Mouse (Mus musculus) myocyte (in vitro differentiated cells): ENCODE data around the gene Fam213a. TPM values are rescaled to one million over a fixed set of nuclear protein-coding genes. Genes with fewer than 3 reads are reported as not detected.
A peak's percentile ranks its signal among the peaks of the same experiment; 100 is the strongest.

Experiments
- H3K27me3 ChIP-seq: one replicate; pipeline ENCODE4 v1.6.1; 2011; ENCODE audit not compliant: control insufficient read depth, insufficient read depth, insufficient read length
- H3K36me3 ChIP-seq: one replicate; pipeline ENCODE4 v1.6.1; 2011; ENCODE audit not compliant: control insufficient read depth, insufficient read depth
- H3K4me2 ChIP-seq: one replicate; pipeline ENCODE4 v1.6.1; 2011; ENCODE audit warnings: low read depth, control low read depth
- H3K4me3 ChIP-seq: one replicate; pipeline ENCODE4 v1.5.1; 2011; ENCODE audit warnings: mild to moderate bottlenecking, control low read depth, moderate library complexity
- H3K79me2 ChIP-seq: one replicate; pipeline ENCODE4 v1.6.1; 2011; ENCODE audit not compliant: control insufficient read depth, insufficient read depth
- H3ac ChIP-seq: one replicate; pipeline ENCODE4 v1.6.1; 2011; ENCODE audit not compliant: control insufficient read depth, insufficient read length
- CEBPB ChIP-seq: IDR thresholded peaks from 2 replicates; pipeline ENCODE4 v1.6.1; 2011; ENCODE audit warnings: mild to moderate bottlenecking, moderate library complexity; ENCODE audit not compliant: poor library complexity, insufficient read depth, severe bottlenecking
- E2F4 ChIP-seq: IDR thresholded peaks from one replicate; pipeline ENCODE4 v1.6.1; 2011; ENCODE audit warnings: mild to moderate bottlenecking, control low read depth, moderate library complexity; ENCODE audit not compliant: insufficient read depth
- MAX ChIP-seq: IDR thresholded peaks from one replicate; pipeline ENCODE4 v1.6.1; 2011; ENCODE audit warnings: low read depth, mild to moderate bottlenecking, control low read depth
- MYOD1 ChIP-seq, 3 experiments: IDR thresholded peaks; one replicate each; pipeline ENCODE4 v1.6.1; 2011; ENCODE audit warnings: control low read depth in 2 of 3, low read depth in 2 of 3, mild to moderate bottlenecking in 2 of 3, moderate library complexity in 1 of 3; ENCODE audit not compliant: insufficient read length in 2 of 3, control insufficient read depth in 1 of 3
- MYOG ChIP-seq, 3 experiments: IDR thresholded peaks; one replicate each; pipeline ENCODE4 v1.6.1; 2011; ENCODE audit warnings: control low read depth in 2 of 3, low read depth in 2 of 3, mild to moderate bottlenecking in 2 of 3; ENCODE audit not compliant: insufficient read length in 2 of 3, control insufficient read depth in 1 of 3, insufficient read depth in 1 of 3
- POLR2A ChIP-seq: IDR thresholded peaks from one replicate; pipeline ENCODE4 v1.6.1; 2011; ENCODE audit warnings: low read depth, mild to moderate bottlenecking, control low read depth, moderate library complexity; ENCODE audit not compliant: insufficient read length
- POLR2AphosphoS2 ChIP-seq: IDR thresholded peaks from one replicate; pipeline ENCODE4 v1.6.1; 2011; ENCODE audit warnings: low read depth, control low read depth; ENCODE audit not compliant: insufficient read length
- REST ChIP-seq: IDR thresholded peaks from one replicate; pipeline ENCODE4 v1.6.1; 2011; ENCODE audit warnings: mild to moderate bottlenecking, control low read depth, moderate library complexity; ENCODE audit not compliant: insufficient read depth, insufficient read length
- SRF ChIP-seq: IDR thresholded peaks from one replicate; pipeline ENCODE4 v1.6.1; 2011; ENCODE audit warnings: low read depth; ENCODE audit not compliant: control insufficient read depth, insufficient read length
- TCF12 ChIP-seq: IDR thresholded peaks from one replicate; pipeline ENCODE4 v1.6.1; 2011; ENCODE audit warnings: mild to moderate bottlenecking, control low read depth; ENCODE audit not compliant: poor library complexity, insufficient read depth, severe bottlenecking
- TCF3 ChIP-seq: IDR thresholded peaks from one replicate; pipeline ENCODE4 v1.6.1; 2011; ENCODE audit warnings: low read depth, control low read depth; ENCODE audit not compliant: insufficient read length
- USF1 ChIP-seq: IDR thresholded peaks from one replicate; pipeline ENCODE4 v1.6.1; 2011; ENCODE audit warnings: low read depth, mild to moderate bottlenecking, control low read depth, moderate library complexity
- polyA plus RNA-seq: library from polyadenylated mRNA; unstranded; fragments of >200 nt; fragmentation: generic; extraction: Trizol; gene quantifications from one replicate; pipeline ENCODE4 v1.2.1, GENCODE M21; 2012; ENCODE audit warnings: missing spikeins

The Fam213a gene
- polyA plus RNA-seq, 1 experiment, result 1.8 TPM

DNA sequence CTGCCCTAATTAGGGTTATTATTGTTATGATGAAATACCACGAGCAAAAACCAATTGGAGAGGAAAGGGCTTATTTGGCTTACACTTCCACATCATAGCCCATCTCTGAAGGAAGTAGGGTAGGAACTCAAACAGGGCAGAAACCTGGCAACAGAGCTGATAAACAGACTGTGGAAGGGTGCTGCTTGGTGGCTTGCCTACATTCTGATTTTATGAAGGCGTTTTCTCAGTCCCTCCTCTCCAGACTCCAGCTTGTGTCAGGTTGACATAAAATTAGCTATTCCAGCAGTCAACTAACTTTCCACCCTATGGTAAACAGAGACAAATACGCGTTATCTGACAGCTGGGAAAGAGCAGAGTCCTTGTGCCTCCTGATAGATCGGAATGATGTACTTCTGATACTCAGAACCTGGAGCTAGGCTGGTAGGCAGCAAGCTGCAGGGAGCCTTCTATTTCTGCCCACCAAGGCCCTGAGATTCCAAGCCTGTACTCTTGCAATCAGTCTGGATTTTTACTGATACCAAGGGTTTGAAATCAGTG is 1.2 kb upstream of the Fam213a start:
- Histone ChIP-seq H3K4me3 (no peak overlapping the region), H3K4me2 (no peak overlapping the region), H3K79me2 (no peaks in the 10 kb centered on the region), H3ac (no peak overlapping the region), H3K27me3 (no peaks in the 10 kb centered on the region), H3K36me3 (no peaks in the 10 kb centered on the region)
- TF ChIP-seq MAX (no peak), USF1 (no peak), E2F4 (no peak), CEBPB (no peak), TCF3 (no peak), MYOG (IDR thresholded peaks at IDR 0.05; ENCODE audit: control insufficient read depth in 1 of 3, insufficient read depth in 1 of 3, insufficient read length in 2 of 3, low read depth in 2 of 3) (no peak), MYOD1 (IDR thresholded peaks at IDR 0.05; ENCODE audit: control insufficient read depth in 1 of 3, insufficient read length in 2 of 3, low read depth in 2 of 3) (no peak), TCF12 (no peak), POLR2A (no peak), POLR2AphosphoS2 (no peak), SRF (no peak), REST (no peak)

DNA sequence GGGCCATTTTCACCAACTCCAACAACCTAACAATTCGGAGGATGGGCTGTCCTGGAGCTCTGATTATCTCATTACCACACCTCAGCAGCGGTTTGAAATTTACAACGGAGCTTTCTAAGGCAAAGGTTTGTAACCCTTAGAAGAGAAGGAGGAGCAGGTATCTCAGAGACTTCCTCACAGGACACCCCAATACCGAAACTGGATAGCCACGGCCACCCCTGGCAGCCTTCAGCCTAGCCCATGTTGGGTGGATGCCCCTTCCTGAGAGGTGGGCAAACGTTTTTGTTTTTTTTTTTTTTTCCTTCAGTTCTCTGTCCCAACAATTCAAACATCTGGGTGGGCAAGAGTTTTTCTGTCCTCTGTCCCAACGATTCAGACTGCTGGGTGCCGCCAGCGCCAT is 445 bp downstream of the Fam213a start:
- Histone ChIP-seq H3K4me3 (peak overlapping the region; percentile 12), H3K36me3 (no peaks in the 10 kb centered on the region), H3ac (no peak overlapping the region), H3K79me2 (no peaks in the 10 kb centered on the region), H3K27me3 (no peaks in the 10 kb centered on the region), H3K4me2 (peak overlapping the region; percentile 67)
- TF ChIP-seq POLR2AphosphoS2, result no peak
- no peak for TF ChIP-seq MYOD1 (IDR thresholded peaks at IDR 0.05; ENCODE audit: control insufficient read depth in 1 of 3, insufficient read length in 2 of 3, low read depth in 2 of 3)
- TF ChIP-seq TCF12, result no peak
- TF ChIP-seq POLR2A, result no peak
- no peak for TF ChIP-seq TCF3
- TF ChIP-seq E2F4, result no peak
- TF ChIP-seq USF1, result no peak
- TF ChIP-seq REST, result no peak
- no peak for TF ChIP-seq CEBPB
- no peak for TF ChIP-seq SRF
- TF ChIP-seq MAX, result no peak
- TF ChIP-seq MYOG (IDR thresholded peaks at IDR 0.05; ENCODE audit: control insufficient read depth in 1 of 3, insufficient read depth in 1 of 3, insufficient read length in 2 of 3, low read depth in 2 of 3), result no peak

DNA sequence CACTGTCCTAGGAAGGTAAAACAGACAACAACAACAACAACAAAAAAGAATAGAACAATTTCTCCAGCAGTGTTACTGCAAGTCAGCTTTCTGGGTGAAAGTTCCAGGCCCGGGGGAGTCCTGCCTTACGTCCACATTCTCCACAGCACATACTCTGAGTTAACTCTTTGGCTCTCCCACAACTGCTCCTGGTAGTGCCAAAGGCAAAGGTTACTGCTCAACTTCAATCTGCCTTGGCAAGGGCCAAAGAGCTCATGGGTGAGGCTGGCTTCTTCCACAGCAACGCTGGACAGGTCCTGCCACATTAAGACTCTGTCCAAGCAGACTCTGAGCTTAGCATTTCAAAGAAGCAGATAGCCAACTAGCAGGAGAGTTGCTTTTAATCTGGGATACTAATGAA is 1.7 kb downstream of the Fam213a start:
- TF ChIP-seq USF1, result no peak
- no peak overlapping the region for H3K4me3 ChIP-seq
- no peaks in the 10 kb centered on the region for H3K79me2 ChIP-seq

DNA sequence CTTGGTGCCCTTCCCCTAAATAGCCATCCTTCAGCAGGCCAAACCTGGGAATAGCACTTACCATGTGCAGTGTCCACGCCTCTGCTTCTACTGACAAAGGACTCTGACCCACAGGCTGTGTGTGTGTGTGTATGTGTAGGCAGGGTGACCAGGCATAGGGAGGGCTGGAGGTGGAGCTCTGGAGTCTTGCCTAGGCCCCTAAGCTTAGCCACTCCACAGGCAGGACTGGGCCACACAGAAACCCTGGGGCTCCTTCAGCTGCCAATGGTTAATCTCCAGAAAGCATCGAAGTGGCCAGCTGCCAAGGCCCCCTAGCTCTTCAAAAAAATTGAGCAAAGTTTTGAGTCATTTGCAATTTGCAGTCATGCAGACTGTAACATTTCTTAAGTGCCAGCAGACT is 5.5 kb downstream of the Fam213a start:
- Histone ChIP-seq H3K36me3 (no peaks in the 10 kb centered on the region), H3K27me3 (no peaks in the 10 kb centered on the region), H3K79me2 (no peaks in the 10 kb centered on the region), H3ac (no peak overlapping the region), H3K4me3 (no peak overlapping the region), H3K4me2 (no peak overlapping the region)
- TF ChIP-seq REST (no peak), CEBPB (no peak), USF1 (no peak), E2F4 (no peak), MYOG (IDR thresholded peaks at IDR 0.05; ENCODE audit: control insufficient read depth in 1 of 3, insufficient read depth in 1 of 3, insufficient read length in 2 of 3, low read depth in 2 of 3) (no peak), MYOD1 (IDR thresholded peaks at IDR 0.05; ENCODE audit: control insufficient read depth in 1 of 3, insufficient read length in 2 of 3, low read depth in 2 of 3) (no peak), POLR2A (no peak), POLR2AphosphoS2 (no peak), SRF (no peak), TCF12 (no peak), TCF3 (no peak), MAX (no peak)

More for the DNA sequence above, 1.7 kb downstream of the Fam213a start:
- H3K27me3 ChIP-seq, result no peaks in the 10 kb centered on the region
- no peak overlapping the region for H3ac ChIP-seq
- H3K4me2 ChIP-seq, result no peak overlapping the region
- no peaks in the 10 kb centered on the region for H3K36me3 ChIP-seq

DNA sequence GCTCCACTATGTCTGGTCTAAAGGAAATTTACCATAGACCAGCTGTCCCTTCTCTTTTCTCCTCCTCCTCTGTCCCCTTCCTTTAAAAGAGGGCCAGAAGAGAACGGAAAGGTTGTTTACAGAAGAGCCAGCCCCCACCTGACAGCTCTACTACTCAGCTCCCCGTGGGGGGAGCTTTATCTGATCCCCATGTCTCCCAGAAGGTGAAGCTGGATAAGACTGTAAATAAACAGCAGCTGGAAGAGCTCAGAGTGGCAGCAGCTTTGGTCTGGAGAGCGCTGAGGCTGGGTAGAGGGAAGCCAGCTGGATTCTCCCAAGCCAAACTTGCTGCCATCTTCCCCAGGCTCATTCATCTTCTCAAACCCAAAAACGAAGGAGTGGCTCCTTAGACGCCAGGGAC is 5.9 kb downstream of the Fam213a start:
- Histone ChIP-seq H3K79me2 (no peaks in the 10 kb centered on the region), H3K4me3 (no peak overlapping the region), H3K36me3 (no peaks in the 10 kb centered on the region), H3K27me3 (no peaks in the 10 kb centered on the region), H3K4me2 (no peak overlapping the region), H3ac (no peak overlapping the region)
- no peak for TF ChIP-seq MAX
- TF ChIP-seq CEBPB, result no peak
- TF ChIP-seq REST, result no peak
- no peak for TF ChIP-seq SRF
- no peak for TF ChIP-seq TCF3
